Mouse (Mus musculus): Measurements from ENCODE around the gene Fmn2. TPM values are rescaled to one million over a fixed set of nuclear protein-coding genes. Genes with fewer than 3 reads are reported as not detected.

The Fmn2 gene
- total RNA-seq (2021) = under 1 TPM; 0.11 to 0.43 TPM

DNA sequence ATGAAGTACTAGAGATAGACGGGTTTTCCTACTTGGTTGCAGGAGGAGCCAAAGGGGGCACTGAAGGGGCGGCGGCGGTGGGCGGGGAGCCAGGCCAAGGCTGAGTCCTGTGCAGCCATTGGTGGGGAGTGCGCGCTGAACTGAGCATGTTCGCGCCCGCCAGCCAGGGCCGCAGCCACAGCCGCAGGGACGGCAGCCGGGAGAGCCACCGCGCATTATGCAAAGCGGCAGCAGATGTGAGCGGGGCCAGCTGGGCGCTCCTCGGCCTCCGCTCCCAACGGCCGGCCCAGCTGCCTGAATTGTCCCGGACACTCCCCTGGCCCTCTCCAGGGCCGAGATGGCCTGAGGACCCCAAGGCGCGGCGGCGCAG is at the start of gene Fmn2:
Gene Fmn2 (plus strand): TSS at position 165 of the 370 bp plus-strand sequence.
- intact Hi-C loops (cut with DNase I) = no loop called here
- peak; percentile 19 for DNase-seq

DNA sequence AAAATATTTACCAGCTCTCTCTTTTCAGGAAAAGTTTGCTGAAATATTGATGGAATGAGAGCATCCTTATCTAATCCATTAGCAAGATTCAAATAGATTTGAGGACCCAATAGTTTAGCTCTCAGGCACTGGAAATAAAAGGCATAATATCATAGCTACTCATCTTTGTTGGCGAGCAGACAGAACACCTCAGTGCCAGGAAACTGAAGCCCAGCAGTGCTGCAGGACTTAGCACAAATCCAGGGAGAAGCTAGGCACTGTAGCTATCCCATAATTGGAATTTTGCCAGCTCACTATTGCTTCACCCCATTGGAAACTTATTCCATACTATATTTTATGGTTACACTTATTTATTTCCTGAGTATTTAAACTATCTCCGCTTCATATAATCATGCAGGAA is 46.5 kb upstream of the Fmn2 start:
- intact Hi-C loops (cut with DNase I) = no loop called here
- DNase-seq = no peak

DNA sequence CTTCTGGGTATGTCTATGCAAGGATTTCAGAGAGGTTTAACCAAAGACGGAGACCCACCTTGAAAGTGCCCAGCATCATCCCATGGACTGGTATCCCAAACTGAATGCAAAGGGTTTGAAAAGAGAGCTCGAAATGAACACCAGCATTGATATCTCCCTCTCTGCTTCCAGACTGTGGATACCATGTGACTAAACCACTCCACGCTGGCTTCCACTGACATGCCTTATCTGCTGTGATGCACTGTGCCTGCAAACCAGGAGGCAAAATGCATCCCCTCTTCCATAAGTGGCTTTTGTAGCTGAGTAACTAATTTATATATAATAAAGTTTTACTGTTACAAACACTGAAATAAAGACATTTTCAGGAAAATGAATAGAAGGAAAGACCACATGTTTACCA is 36.2 kb upstream of the Fmn2 start:
- no peak for DNase-seq
- intact Hi-C loops (cut with DNase I) = loop anchor here (5.0 kb wide), 1 partner anchor 243 kb away; no protein-coding TSS in a partner anchor

DNA sequence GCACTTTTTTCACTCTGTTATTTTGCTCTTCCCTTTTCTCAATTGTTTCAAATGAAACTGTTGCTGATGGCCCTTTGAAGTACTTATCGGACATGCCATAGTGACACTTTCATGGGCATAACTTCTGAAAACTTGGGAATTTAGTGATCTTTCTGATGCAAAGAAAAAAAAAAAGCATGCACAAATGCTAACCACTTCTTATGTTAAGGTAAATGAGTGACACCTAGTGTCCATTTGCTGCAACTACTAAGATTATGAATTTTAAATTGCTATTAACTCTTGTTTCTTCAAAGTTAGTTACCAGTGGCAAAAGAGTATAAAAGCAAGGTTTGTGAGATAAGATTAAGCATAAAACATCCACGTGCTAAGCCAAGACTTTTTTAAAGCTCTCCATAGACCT is 35.4 kb upstream of the Fmn2 start:
- DNase-seq = no peak
- intact Hi-C loops (cut with DNase I) = loop anchor here (1.0 to 5.0 kb wide), 2 partner anchors 244 to 1010 kb away; no protein-coding TSS in a partner anchor

DNA sequence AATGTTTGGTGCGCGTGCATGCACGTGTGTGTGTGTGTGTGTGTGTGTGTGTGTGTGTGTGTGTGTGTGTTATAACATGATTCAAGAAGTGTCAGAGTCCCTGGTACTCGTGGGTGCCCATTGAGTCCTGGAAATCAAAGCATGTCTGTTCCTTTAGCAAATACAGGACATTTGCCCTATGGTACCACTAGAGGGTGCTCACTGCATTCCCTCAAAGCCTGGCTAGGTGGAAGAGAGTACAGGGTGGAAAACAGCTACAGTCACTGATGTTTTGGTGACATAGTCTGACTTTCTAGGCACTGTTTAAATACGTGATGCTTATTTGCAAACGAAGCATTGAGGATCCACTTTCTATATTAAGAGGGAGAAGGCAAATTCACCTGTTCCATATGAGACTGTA is 31.9 kb upstream of the Fmn2 start:
- intact Hi-C loops (cut with DNase I) = loop anchor here (1.0 to 5.0 kb wide), 2 partner anchors 84 to 247 kb away; no protein-coding TSS in a partner anchor
- peak; percentile 5 to 7 for DNase-seq

DNA sequence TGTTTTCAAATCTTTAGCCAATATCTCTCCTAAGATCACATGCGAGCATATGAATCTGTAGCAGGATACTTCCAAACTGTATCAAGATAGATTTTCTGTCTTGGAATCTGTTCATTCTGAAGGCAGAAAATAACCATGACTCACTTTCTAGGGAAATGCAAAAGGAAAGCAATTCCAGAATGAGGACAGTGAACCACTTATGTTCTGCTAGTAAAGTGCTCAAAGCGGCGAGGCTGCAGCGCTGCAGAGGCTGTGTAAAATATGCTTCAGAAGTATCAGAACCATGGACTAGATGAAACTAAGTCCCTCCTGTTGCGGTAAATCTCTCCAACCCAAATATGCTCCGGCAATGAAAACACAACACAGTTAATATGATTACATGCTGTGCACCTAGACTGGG is 19.1 kb upstream of the Fmn2 start:
- intact Hi-C loops (cut with DNase I) = no loop called here
- DNase-seq = no peak

DNA sequence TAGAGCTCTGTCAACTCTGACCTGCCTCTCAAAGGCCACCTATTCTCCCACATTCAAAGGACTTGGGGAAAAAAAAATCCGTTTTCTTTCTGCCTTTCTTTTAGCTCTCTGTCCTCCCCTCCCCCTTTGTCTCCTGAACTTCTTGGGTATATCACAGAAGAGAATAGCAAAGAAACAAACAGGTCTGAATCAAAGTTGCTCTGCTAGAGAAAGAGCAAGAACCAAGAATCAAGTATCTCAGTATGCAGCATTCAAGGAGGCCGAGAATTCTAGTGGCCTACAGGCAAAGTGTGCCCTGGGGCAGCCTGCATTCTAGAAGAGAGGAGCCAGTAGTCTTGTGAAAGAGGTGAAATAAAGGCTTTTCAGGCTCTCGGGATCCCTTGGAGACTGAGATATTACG is 1.6 kb upstream of the Fmn2 start:
- no peak for DNase-seq
- intact Hi-C loops (cut with DNase I) = no loop called here

DNA sequence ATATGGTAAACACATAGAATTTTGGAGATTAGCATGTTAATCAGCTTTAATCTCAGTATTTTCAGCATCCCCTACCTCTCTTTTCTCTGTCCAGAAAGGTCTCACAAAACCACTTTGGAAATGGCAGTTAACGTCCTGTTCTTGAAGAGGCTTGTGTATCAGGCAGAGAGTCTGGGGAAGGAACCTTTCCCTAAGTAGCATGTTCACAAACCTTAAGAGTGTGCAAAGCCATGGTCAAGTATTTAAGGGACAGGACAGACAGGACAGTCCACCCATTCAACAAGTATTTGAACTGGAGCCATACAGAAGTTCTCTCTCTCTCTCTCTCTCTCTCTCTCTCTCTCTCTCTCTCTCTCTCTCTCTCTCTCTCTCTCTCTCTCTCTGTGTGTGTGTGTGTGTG is 614 bp upstream of the Fmn2 start:
- DNase-seq = no peak
- intact Hi-C loops (cut with DNase I) = no loop called here

DNA sequence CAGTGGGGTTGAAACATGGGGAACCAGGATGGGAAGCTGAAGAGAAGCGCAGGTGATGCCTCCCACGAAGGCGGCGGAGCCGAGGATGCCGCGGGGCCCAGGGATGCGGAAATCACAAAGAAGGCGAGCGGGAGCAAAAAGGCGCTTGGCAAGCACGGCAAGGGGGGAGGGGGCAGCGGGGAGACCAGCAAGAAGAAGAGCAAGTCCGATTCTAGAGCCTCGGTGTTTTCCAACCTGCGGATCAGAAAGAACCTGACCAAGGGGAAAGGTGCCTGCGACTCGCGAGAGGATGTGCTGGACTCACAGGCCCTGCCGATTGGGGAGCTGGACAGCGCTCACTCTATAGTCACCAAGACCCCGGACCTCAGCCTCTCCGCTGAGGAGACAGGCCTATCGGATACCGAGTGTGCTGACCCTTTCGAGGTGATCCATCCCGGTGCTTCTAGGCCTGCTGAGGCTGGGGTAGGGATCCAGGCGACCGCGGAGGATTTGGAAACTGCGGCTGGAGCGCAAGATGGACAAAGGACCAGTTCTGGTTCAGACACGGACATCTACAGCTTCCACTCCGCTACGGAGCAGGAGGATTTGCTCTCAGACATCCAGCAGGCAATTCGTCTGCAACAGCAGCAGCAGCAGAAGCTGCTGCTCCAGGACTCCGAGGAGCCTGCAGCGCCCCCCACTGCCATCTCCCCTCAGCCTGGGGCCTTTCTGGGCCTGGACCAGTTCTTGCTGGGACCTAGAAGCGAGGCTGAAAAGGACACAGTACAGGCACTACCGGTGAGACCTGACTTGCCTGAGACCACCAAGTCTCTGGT is 613 bp downstream of the Fmn2 start:
- intact Hi-C loops (cut with DNase I) = no loop called here
- DNase-seq = peak; percentile 8 to 18

DNA sequence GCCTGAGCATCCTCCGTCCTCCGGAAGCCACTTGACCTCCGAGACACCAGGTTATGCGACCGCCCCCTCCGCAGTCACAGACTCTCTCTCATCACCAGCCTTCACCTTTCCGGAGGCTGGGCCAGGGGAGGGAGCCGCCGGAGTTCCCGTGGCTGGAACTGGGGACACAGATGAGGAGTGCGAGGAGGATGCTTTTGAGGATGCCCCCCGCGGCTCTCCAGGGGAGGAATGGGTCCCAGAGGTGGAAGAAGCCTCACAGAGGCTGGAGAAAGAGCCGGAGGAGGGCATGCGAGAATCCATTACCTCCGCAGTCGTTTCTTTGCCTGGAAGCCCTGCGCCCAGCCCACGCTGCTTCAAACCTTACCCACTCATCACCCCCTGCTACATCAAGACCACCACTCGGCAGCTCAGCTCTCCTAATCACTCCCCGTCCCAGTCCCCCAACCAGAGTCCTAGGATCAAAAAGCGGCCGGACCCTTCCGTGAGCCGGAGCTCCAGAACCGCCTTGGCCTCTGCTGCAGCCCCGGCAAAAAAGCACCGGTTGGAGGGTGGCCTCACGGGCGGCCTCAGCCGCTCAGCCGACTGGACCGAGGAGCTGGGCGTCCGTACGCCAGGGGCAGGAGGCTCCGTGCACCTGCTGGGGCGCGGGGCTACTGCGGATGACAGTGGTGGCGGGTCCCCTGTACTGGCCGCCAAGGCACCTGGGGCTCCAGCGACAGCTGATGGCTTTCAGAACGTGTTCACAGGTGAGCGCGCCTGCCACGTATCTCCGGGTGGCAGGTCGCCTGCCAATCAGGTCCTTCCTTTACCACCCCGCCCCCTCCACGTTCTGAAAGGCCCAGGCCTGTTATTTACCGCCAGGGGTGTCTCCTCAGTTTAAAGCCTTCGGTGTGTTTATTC is 1.5 kb downstream of the Fmn2 start:
- DNase-seq = peak; percentile 1 to 2
- intact Hi-C loops (cut with DNase I) = no loop called here

DNA sequence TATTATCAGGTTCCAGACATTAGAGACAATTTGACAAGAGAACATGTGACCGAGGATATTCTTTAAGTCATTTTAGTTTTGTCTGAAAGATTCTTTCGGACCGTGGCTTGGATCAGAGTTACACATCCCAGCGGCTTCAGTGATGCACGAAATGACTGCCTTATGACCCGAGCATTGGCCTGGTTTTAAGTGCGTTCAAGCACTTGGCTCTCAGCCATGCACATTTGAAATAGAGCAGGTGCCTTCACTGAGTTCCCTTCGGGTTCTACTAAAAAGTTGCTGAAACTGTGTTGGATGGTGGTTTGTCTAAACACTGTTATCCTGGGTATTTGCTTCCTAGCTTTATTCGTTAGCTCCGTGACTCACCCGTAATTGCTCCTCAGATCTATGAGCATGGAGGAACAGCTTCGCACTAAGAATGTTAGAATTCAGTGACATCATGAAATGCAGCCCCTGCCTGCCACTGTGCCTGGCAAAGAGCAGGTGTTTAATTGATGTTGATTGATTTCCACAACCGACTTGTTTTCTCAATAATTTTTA is 7.0 kb downstream of the Fmn2 start:
- DNase-seq = no peak
- intact Hi-C loops (cut with DNase I) = no loop called here

DNA sequence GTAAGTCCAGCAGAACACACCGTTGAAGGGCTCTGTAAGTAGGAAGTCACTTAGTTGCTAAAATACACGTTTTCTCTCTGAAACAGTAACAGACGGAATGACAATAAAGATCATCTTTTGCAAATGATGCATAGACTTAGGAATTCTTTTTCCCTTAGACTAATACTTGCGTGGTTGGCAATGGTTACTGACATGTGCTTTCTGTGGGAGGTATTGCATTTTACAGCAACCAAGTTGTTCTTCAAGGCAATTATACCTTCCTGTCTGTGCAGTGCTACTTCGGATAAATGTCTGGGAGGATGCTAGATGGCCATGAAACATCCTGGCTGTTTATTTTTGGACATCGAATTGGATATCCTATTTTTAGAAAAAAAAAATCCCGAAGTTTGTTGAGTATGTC is 11.8 kb downstream of the Fmn2 start:
- intact Hi-C loops (cut with DNase I) = no loop called here
- no peak for DNase-seq

DNA sequence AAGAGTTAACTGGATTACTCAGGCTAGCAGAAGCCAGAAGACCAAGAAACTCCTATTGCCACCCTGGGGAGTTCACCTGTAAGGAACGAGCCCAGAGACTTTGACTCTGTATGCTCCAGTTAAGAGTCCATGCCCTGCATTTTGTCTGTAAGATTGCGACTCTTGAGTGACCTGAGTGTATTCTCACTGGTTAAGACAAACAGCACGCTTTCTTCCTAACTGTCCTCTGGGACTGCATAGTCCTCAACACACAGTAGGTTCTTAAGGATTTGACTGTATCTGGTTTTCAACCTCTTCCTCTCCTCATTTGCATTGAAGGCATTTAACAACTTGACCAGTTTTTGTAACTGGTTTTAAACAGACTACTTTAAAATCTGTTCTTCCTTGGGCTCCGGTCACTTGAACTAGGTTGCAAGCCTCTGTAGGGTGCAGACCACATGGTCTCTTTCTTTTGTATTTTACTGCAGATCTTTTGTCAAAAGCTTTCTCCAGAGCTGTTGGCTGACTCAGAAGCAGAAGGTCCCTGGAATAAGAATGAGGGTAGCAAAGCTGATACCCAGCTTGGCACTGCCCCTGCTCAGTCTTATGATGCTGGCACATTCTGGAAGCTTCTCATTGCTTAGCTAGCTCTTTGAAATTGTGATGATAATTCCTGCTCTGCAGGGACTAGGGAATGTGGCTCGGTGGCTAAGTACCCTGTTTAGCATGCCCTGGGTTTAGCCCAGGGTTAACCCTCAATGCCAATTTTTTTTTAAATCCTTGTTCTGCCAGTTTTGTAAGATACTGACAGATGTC is 20.5 kb downstream of the Fmn2 start:
- intact Hi-C loops (cut with DNase I) = no loop called here
- no peak for DNase-seq

DNA sequence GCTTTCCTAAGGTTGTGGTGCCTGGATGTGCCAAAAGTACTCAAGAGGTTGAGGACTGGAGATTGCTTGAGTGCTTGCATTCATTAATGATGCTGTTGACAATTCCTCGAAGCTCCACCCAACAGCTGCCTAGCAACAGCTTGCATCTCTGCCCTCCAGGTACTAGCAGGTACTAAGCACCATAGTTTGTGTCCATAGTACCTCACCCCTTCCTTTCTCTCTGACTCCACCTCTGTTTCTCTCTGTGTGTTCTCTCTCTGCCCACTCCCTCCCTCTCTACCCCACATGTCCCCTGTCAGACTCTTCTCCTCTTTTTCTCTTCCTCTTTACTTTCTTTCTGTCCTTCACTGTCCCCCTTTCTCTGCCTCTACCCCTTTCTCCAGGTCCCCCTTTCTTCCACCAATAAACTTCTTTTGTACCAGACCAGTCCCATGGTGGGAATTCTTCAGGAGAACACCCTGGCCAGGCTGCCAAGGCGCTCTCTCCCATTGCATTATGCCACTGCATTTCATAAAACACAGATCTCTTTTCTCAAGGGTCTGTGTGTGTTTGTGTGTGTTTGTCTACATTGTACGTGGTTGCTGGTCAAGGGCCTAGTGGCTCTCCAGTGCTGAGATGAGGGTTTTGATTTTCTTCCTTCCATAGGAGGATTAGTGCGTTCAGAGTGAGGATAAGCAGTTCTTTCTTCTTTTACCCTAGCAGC is 21.3 kb downstream of the Fmn2 start:
- intact Hi-C loops (cut with DNase I) = no loop called here
- no peak for DNase-seq

DNA sequence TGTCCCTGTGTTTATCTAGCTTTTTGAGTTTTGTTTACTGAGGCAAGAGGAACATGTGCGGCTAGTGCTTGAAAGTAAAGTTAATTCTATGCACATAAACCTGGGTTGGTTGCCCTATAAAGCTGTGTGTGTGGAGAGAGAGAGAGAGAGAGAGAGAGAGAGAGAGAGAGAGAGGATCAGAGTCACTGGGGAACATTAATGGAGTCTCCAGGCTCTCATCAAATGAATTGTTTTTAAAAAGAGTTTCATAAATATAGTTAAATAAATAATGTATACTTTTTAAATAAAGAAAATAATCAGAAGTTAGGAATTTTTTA is 21.8 kb downstream of the Fmn2 start:
- DNase-seq = no peak
- intact Hi-C loops (cut with DNase I) = no loop called here

DNA sequence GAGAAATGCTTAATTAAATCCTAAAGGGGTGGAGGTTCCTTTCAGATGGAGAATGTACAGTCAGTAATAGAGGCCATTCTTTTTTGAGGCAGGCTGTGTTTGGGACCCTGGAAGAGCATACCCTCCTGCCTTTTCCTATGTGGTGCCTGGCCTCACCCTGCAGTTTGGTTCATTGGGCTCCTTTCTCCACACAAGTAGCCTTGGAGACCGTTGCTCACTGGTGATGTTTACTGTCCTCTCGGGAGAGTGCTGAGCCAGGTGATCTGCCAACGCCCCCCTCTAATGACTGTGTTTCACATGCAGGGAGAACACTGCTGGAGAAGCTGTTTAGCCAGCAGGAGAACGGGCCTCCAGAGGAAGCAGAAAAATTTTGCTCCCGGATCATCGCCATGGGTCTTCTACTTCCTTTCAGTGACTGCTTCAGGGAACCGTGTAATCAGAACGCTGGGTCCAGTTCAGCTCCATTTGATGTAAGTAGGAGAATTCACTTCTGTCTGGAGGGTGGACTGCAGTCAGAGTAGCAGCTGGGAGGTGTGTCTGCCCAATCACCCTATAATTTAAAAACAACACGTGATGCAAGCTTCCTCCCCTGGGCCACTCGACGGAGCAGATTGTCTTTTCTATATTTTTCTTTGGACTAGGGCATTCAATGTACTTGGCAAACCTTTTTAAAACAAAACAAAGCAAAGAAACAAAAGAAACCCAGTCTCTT is 35.3 kb downstream of the Fmn2 start:
- no peak for DNase-seq
- intact Hi-C loops (cut with DNase I) = no loop called here

DNA sequence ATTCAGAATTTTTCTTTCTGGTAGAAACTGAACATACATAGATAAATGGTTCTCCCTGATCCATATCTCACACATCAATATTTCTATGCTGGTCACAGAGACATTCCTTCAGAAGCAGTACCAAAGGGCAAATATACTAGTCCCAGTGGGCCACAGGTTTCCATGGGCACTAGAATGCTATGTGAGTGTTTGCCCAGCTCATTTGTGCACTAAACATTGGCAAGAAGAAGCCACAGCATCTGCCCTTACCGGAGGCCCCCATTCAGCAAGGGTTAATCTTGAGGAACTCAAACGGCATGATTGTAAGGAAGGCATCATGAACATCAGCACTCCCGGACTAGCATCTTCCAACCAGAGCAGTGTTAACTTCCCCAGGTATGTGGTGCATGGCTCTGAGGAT is 35.9 kb downstream of the Fmn2 start:
- DNase-seq = no peak
- intact Hi-C loops (cut with DNase I) = no loop called here

DNA sequence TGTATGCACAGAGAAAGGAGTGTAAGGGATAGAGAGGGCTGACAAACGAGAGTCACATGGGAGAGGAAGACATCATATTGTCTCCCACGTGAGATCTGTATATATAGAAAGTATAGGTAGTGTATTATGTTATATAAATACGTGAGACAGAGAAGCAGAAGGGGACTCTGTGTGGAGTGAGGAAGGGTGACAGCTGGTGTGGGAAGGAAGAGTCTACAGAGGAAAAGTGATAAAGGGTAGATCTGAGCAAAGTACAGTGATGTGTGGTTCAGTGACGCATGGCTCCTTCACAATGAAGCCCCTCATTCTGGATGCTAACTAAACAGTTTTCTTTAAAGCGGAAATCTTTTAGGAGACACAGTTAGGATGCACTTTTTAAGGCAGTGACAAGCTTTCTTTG is 46.7 kb downstream of the Fmn2 start:
- no peak for DNase-seq
- intact Hi-C loops (cut with DNase I) = no loop called here

DNA sequence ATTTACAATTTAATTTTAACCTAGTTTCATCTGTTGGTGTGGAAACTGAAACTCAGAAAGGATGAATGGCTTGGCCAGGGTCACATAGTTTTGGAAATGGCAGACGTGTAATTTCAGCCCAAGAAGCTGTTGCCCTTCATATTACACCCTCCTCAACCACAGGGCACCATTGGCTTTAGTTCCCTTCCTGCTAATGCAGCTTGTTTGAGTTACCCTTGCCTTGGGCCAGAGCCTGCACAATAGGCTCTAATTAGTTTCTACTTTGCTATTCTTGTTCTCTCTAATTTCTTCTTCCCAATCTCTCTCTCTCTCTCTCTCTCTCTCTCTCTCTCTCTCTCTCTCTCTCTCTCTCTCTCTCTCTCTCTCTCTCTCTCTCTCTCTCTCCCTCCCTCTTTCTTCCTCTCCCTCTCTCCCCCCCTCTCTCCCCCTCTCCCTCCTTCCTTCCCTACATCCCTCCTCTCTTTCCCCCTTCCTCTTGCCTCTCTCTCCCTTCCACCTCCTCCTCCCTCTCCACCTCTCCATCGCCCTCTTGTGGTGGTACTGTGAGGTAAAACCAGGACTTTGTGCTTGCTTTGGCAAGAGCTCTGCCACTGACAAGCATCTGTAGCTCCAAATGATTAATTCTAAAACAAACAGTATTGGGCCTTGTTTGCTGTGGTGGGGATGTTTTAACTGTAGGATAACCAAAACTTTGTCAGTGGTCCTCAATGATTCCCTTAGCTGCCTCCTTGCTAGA is 51.8 kb downstream of the Fmn2 start:
- peak; percentile 14 to 38 for DNase-seq

More for the DNA sequence above, 51.8 kb downstream of the Fmn2 start:
- intact Hi-C loops (cut with DNase I) = loop anchor here (1.0 to 5.0 kb wide), 2 partner anchors 84 to 1096 kb away; no protein-coding TSS in a partner anchor

Data from heart, postnatal 36 days (tissue).